Mouse (Mus musculus) midbrain, embryonic 13.5 days (tissue): ENCODE results near the gene Myo1d. TPM values are rescaled to one million over a fixed set of nuclear protein-coding genes. Genes with fewer than 3 reads are reported as not detected.

ENCODE experiments used
- ATAC-seq: fragments of 200-750 bp; cut with Nextera tagmentation; 2 replicates; pipeline ENCODE4 v1.8.0; 2017; ENCODE audit warnings: mild to moderate bottlenecking, moderate TSS enrichment, moderate library complexity
- H3K27ac ChIP-seq: fragments of 300-500 bp; sonication (generic); 2 replicates; pipeline ENCODE4 v1.5.1; 2015; ENCODE audit warnings: inconsistent platforms, mild to moderate bottlenecking, moderate library complexity
- H3K27me3 ChIP-seq: fragments of 300-500 bp; sonication (generic); 2 replicates; pipeline ENCODE4 v1.6.1; 2015; ENCODE audit warnings: mild to moderate bottlenecking, inconsistent platforms
- H3K36me3 ChIP-seq: fragments of 300-500 bp; sonication (generic); 2 replicates; pipeline ENCODE4 v1.6.1; 2015; ENCODE audit warnings: mild to moderate bottlenecking, inconsistent platforms
- H3K4me1 ChIP-seq: fragments of 300-500 bp; sonication (generic); replicated peaks from 2 replicates; pipeline ENCODE4 v1.6.1; 2015; ENCODE audit warnings: inconsistent platforms
- H3K4me2 ChIP-seq: fragments of 300-500 bp; sonication (generic); replicated peaks from 2 replicates; pipeline ENCODE4 v1.6.1; 2015; ENCODE audit warnings: moderate library complexity, mild to moderate bottlenecking, inconsistent platforms
- H3K4me3 ChIP-seq: fragments of 300-500 bp; sonication (generic); replicated peaks from 2 replicates; pipeline ENCODE4 v1.5.1; 2015; ENCODE audit warnings: mild to moderate bottlenecking, inconsistent platforms
- H3K9ac ChIP-seq: fragments of 300-500 bp; sonication (generic); replicated peaks from 2 replicates; pipeline ENCODE4 v1.6.1; 2015; ENCODE audit warnings: mild to moderate bottlenecking, inconsistent platforms
- H3K9me3 ChIP-seq: fragments of 300-500 bp; sonication (generic); 2 replicates; pipeline ENCODE4 v1.6.1; 2016; ENCODE audit warnings: mild to moderate bottlenecking, inconsistent platforms
- whole genome bisulfite sequencing: fragments of 180-500 bp; shearing (Covaris S2); methylation state at CpG from one replicate; pipeline ENCODE4 v1.1.7; 2015; 5-methylcytosine and 5-hydroxymethylcytosine counted together
- polyA plus RNA-seq: library from polyadenylated mRNA; unstranded; fragments of >200 nt; fragmentation: Nextera tagmentation; extraction: Ambion mirVana; gene quantifications from 2 replicates; pipeline ENCODE4 v1.2.1, GENCODE M21; 2015

Myo1d gene
- polyA plus RNA-seq, 1 experiment from 2014 or later, result 2.1 TPM

DNA sequence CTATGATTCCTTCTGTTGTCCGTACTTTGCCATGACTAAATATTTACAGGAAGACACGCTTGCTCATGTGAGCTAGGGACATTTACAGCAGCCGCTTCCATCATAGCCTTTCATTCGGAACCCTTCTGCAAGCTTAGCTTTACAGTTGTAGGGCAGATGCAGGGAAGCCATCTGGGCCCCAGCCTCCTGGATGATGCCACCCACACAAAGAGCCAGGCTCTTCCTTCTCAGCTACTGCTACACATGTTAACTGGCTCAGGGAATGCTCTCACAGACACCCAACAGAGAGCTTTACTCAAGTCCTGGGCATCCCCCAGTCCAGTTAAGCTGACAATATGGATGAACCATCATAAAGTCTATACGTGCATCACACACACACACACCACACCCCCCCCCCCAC, 224.4 kb downstream of the Myo1d start:
- Histone ChIP-seq H3K4me3 (no peak overlapping the region), H3K27me3 (no peaks in the 10 kb centered on the region), H3K9ac (no peak overlapping the region), H3K4me1 (no peaks in the 10 kb centered on the region; the same call in 1 of the 2 replicates), H3K9me3 (no peaks in the 10 kb centered on the region), H3K27ac (no peak overlapping the region), H3K4me2 (no peak overlapping the region), H3K36me3 (no peaks in the 10 kb centered on the region)
- 93% methylated on average over 5 of the region's 5 CpGs for WGBS
- no peak for ATAC-seq

DNA sequence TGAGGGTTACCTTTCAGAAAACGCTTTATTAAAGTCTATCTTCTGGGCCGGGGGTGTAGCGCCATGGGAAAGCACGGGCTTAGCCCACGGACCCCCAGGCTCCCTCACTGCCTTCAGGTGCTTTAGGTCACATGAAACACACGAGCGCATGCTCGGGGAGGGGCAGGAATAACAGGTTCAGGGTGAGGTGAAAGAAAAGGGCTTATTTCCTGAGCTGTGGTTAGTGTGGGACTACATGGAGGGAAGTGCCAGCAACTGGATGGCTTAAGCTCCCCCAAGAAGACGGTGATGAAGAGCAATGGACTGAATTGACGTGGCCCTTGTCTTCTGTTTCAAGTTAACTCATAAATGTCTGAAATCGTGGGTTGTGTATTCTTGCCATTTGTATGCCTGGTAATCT, 226.8 kb downstream of the Myo1d start:
- Histone ChIP-seq H3K27ac (no peak overlapping the region), H3K4me3 (no peak overlapping the region), H3K27me3 (no peaks in the 10 kb centered on the region), H3K9ac (no peak overlapping the region), H3K4me1 (peaks cover 4% of the 10 kb centered on the region; the same call in 1 of the 2 replicates), H3K4me2 (no peak overlapping the region), H3K36me3 (no peaks in the 10 kb centered on the region), H3K9me3 (no peaks in the 10 kb centered on the region)
- 82% methylated on average over 11 of the region's 11 CpGs for WGBS
- ATAC-seq, result no peak

DNA sequence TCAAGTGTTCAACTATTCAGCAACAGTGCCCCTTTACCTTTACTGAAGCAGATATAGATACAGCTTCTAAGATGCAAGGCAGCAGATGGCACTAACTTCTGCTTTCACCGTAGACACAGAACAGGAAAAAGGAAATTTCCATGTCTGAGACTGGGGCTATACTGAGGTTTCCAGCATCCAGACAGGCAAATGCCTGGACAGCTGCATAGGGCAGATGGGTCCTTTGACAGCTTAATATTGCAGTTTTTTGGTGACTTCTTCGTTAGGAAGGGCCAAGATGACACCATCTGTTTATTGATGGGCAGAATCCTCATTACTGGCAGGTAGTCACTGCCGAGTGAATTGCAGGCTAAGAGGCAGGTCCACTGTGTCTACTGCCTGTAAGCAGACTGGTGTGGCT, 228.2 kb downstream of the Myo1d start:
- H3K36me3 ChIP-seq, result no peaks in the 10 kb centered on the region
- no peak for ATAC-seq
- no peaks in the 10 kb centered on the region for H3K27me3 ChIP-seq
- no peak overlapping the region for H3K9ac ChIP-seq
- no peak overlapping the region for H3K4me3 ChIP-seq
- H3K27ac ChIP-seq, result no peak overlapping the region
- H3K4me1 ChIP-seq, result peaks cover 4% of the 10 kb centered on the region; the same call in 1 of the 2 replicates
- 44% methylated on average over 3 of the region's 3 CpGs for WGBS
- H3K9me3 ChIP-seq, result no peaks in the 10 kb centered on the region
- no peak overlapping the region for H3K4me2 ChIP-seq

DNA sequence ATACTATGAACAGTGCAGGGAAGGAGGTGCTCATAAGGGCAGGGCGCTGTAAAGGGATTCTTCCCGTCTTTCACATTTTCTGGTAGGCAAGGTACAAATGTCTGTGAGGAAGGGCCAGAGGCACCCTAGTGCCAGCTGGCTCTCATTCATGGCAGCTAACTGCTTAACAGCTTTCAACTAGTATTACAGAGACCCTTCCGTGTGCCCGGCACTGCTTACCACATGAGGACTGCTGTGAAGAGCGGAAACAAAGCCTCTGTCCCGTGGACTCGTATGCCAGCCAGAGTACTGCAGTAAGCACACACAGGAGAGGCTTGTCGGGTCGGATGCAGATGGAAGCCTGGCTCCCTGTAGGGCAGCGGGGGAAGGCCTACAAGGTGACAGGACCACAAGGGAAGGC, 229.6 kb downstream of the Myo1d start:
- Histone ChIP-seq H3K9me3 (no peaks in the 10 kb centered on the region), H3K4me1 (peaks cover 4% of the 10 kb centered on the region; the same call in 1 of the 2 replicates), H3K9ac (no peak overlapping the region), H3K4me3 (no peak overlapping the region), H3K4me2 (no peak overlapping the region), H3K36me3 (no peaks in the 10 kb centered on the region), H3K27ac (no peak overlapping the region), H3K27me3 (no peaks in the 10 kb centered on the region)
- peak; percentile 55; the same call in 1 of the 2 replicates for ATAC-seq
- WGBS, result 78% methylated on average over 10 of the region's 10 CpGs

DNA sequence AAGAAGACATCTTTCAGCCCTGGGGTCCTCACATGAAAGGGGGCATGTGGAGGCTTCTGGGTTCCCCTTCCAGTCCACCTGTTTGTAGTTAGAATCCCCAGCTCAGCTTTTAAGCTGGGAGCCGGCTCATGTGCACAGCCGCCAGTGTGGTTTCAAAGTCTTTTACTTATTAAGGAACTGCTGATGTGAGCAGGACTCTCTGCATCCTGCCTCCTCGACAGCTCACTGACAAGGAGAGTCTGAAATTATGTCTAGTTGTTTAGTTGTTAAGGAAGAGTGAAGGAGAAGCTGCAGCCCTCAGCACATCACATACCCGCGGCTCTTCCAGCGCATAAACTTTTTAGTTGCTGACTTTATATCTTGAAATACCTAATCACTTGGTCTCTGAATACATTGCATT, 230.0 kb downstream of the Myo1d start:
- Histone ChIP-seq H3K4me2 (no peak overlapping the region), H3K27ac (no peak overlapping the region), H3K27me3 (no peaks in the 10 kb centered on the region), H3K36me3 (no peaks in the 10 kb centered on the region), H3K9me3 (no peaks in the 10 kb centered on the region), H3K9ac (no peak overlapping the region), H3K4me3 (no peak overlapping the region), H3K4me1 (peaks cover 4% of the 10 kb centered on the region; the same call in 1 of the 2 replicates)
- ATAC-seq, result no peak
- 82% methylated on average over 6 of the region's 6 CpGs for WGBS

DNA sequence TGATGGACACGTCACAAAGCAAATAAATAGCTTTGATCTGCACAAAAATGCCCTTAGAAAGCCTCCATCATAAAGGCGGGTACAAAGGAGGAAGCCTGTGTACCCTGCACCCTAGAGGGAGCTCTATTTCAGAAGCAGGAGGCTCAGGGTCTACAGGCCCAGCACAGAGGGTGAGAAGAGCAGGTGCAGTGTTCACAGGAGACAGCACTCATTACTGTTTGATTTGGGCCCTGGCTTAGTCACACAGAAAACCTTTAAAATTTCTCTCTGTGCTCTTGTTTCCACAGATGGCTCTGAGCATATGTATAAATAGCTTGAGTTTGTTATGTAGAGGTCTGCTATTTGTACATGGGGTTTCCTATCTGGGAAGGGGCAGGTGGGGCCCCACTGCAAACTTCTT, 233.6 kb downstream of the Myo1d start:
- Histone ChIP-seq H3K4me1 (0 out of 2 replicates have a peak, but pooled peaks cover 4% of the 10 kb centered on the region), H3K9ac (no peak overlapping the region), H3K4me2 (no peak overlapping the region), H3K9me3 (no peaks in the 10 kb centered on the region), H3K36me3 (no peaks in the 10 kb centered on the region), H3K27me3 (no peaks in the 10 kb centered on the region), H3K4me3 (no peak overlapping the region), H3K27ac (no peak overlapping the region)
- ATAC-seq, result no peak
- WGBS, result 51% methylated on average over 2 of the region's 2 CpGs

DNA sequence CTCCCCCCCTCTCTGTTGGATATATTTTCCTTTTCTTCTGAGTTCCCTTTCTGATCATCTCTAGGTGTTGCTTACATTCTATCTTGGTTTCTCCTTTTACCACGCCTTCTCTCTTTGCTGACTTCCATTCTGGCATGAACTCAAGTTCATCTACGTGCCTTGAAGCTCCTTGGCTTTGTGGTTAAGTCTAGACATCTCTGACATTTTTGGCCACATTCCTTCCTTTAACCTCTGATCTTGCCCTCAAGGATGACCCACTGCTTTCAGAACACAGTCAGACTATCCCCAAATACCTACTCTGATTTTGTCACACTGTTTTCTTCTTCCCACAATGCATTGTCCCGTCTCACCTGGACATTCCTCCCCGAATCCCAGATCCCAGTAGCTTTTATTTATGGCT, 240.8 kb downstream of the Myo1d start:
- H3K4me1 ChIP-seq, result no peaks in the 10 kb centered on the region
- ATAC-seq, result no peak
- H3K27me3 ChIP-seq, result peaks cover 3% of the 10 kb centered on the region; the same call in 1 of the 2 replicates
- WGBS, result 86% methylated on average over 4 of the region's 4 CpGs
- no peaks in the 10 kb centered on the region for H3K36me3 ChIP-seq
- no peak overlapping the region for H3K4me3 ChIP-seq
- H3K9me3 ChIP-seq, result no peaks in the 10 kb centered on the region
- no peak overlapping the region for H3K27ac ChIP-seq
- no peak overlapping the region for H3K4me2 ChIP-seq
- no peak overlapping the region for H3K9ac ChIP-seq

DNA sequence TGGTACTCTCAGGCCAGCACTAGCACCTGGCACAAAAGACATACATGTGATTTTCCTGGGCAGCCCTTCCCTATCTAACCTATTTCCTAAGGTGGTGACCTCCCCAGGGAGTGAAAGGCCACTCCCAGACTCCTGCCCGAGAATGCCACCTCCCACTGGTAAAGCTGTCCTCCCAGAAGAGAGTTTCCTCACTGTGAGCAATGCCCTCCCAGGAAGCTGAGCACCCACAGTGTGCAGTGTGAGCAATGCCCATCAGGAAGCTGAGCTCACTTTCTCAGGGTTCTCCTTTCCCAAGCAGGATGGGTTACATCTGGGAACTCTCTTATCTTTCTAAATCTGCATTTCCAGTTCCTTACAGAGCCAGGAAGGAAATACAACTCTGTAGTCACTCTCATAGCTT, 246.9 kb downstream of the Myo1d start:
- Histone ChIP-seq H3K27me3 (peaks cover 6% of the 10 kb centered on the region; the same call in 1 of the 2 replicates), H3K36me3 (no peaks in the 10 kb centered on the region), H3K9ac (no peak overlapping the region), H3K27ac (no peak overlapping the region), H3K4me1 (no peaks in the 10 kb centered on the region), H3K9me3 (no peaks in the 10 kb centered on the region), H3K4me2 (no peak overlapping the region), H3K4me3 (no peak overlapping the region)
- no peak for ATAC-seq
- WGBS, result 40% methylated on average over 1 of the region's 1 CpGs

DNA sequence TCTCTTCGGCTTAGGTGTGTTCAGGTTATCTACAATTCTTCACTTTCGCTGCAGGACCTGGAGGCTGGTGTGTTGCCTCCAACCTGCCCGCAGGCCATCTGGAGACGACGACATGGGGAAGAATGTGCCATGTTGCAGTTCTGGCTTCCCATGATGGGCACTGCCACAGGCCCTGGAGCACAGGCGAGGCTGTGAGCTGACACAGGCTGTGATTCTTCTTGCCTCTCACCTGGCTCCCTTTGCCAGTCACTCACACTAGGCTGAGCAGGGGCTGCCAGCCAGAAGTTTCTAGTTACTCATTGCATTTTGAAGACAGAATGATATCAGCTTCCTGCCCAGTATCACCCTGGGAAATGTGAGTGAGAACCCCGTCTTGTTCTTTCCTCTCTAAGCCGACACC, 250.7 kb downstream of the Myo1d start:
- Histone ChIP-seq H3K27me3 (0 out of 2 replicates have a peak, but pooled peaks cover 3% of the 10 kb centered on the region), H3K36me3 (no peaks in the 10 kb centered on the region), H3K9ac (no peak overlapping the region), H3K4me2 (no peak overlapping the region), H3K4me1 (no peaks in the 10 kb centered on the region), H3K27ac (no peak overlapping the region), H3K4me3 (no peak overlapping the region), H3K9me3 (no peaks in the 10 kb centered on the region)
- WGBS, result 86% methylated on average over 8 of the region's 8 CpGs
- ATAC-seq, result no peak

DNA sequence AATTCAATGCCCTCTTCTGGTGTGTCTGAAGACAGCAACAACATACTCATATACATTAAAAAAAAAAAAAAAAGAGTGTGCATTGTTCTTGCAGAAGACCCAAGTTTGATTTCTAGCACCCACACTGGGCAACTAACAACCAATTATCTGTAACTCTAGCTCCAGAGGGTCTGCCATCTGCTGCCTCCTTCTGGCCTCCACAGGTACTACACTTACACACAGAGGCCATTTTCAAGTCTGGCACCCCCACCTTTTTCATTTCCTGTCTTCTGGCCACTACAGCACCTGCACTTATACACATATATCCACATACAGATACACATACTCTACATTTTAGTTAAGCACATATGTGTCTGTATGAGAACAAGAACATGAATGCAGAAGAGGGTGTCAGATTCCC, 252.1 kb downstream of the Myo1d start:
- Histone ChIP-seq H3K4me1 (no peaks in the 10 kb centered on the region), H3K27me3 (no peaks in the 10 kb centered on the region), H3K4me3 (no peak overlapping the region), H3K27ac (no peak overlapping the region), H3K9ac (no peak overlapping the region), H3K36me3 (no peaks in the 10 kb centered on the region), H3K4me2 (no peak overlapping the region), H3K9me3 (no peaks in the 10 kb centered on the region)
- ATAC-seq, result no peak

DNA sequence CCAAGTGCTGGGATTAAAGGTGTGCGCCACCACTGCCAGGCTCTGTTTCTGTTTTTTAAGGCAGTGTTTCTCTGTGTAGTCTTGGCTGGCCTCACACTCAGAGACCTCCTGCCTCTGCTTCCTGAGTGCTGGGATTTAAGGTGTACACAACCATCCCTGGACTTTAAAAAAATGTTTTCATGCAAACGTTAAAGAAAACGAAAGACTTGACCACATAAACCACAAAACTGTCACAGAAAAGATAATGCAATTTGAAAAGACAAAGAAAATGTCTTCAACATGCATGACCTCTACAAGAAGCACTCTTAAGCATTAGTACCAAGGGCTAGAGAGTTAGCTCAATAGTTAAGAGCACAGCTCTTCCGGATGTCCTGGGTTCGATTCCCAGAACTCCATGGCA, 255.6 kb downstream of the Myo1d start:
- H3K27ac ChIP-seq, result no peak overlapping the region
- WGBS, result 89% methylated on average over 5 of the region's 5 CpGs
- H3K27me3 ChIP-seq, result no peaks in the 10 kb centered on the region
- no peak overlapping the region for H3K4me3 ChIP-seq
- no peak overlapping the region for H3K4me2 ChIP-seq
- ATAC-seq, result no peak
- H3K4me1 ChIP-seq, result peaks cover 10% of the 10 kb centered on the region
- no peaks in the 10 kb centered on the region for H3K36me3 ChIP-seq
- no peaks in the 10 kb centered on the region for H3K9me3 ChIP-seq
- no peak overlapping the region for H3K9ac ChIP-seq

DNA sequence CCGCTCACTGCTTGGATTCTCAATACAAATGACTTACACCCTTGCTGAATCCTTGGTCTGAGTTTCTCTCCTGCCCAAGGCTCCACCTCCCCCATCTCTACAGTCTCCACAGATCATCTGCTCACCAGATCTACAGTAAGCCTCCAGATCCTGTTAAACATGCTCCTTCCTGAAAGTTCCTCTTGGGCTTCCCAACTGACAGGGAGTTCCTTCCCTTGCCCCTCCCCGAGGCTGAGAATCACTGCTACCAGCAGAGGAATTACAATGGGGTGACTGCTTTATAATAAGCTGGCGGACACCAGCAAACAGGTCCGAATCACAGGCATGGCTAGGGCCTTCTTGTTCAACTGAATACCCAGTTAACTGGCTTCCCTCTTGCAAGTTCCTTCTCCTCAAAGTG, 256.4 kb downstream of the Myo1d start:
- H3K36me3 ChIP-seq, result no peaks in the 10 kb centered on the region
- 59% methylated on average over 4 of the region's 4 CpGs for WGBS
- peaks cover 18% of the 10 kb centered on the region for H3K4me1 ChIP-seq

DNA sequence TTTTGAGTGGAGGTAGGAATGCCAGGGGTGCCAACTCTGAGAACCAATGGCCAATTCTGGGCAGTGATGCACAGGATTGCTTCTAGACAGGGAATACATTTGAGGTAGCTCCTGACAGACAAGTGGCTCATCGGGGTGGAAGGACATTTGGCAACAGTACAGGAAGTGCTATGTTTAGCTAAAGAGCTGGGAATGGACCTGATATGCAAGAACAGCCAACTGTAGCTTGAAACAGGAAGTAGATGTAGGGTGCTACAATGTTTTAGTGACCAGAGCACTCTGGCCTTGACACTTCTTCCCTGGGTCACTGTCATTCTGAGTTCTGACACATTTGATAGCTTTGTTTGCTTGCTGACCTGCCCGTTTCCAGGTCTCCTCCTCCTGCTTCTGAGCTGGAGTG, 257.0 kb downstream of the Myo1d start:
- no peak overlapping the region for H3K4me2 ChIP-seq
- H3K4me3 ChIP-seq, result no peak overlapping the region
- no peaks in the 10 kb centered on the region for H3K9me3 ChIP-seq
- H3K36me3 ChIP-seq, result no peaks in the 10 kb centered on the region
- no peak overlapping the region for H3K27ac ChIP-seq
- H3K27me3 ChIP-seq, result no peaks in the 10 kb centered on the region
- 63% methylated on average over 2 of the region's 2 CpGs for WGBS
- no peak overlapping the region for H3K9ac ChIP-seq
- no peak for ATAC-seq
- H3K4me1 ChIP-seq, result peaks cover 24% of the 10 kb centered on the region

More for the DNA sequence above, 256.4 kb downstream of the Myo1d start:
- no peak overlapping the region for H3K4me3 ChIP-seq
- no peak overlapping the region for H3K4me2 ChIP-seq
- no peaks in the 10 kb centered on the region for H3K9me3 ChIP-seq
- ATAC-seq, result no peak
- no peaks in the 10 kb centered on the region for H3K27me3 ChIP-seq
- H3K27ac ChIP-seq, result no peak overlapping the region
- H3K9ac ChIP-seq, result no peak overlapping the region
